Mouse (Mus musculus) kidney, adult 2 months (tissue): ENCODE measurements around the gene Dstyk.
A peak's percentile ranks its signal among the peaks of the same experiment; 100 is the strongest.

Source experiments
- CTCF ChIP-seq: fragments of 200-500 bp; conservative IDR thresholded peaks from 2 replicates; pipeline ENCODE4 v1.5.1; 2011; ENCODE audit warnings: low read depth, mild to moderate bottlenecking, control low read depth, low read length, moderate library complexity, mixed read lengths; ENCODE audit not compliant: insufficient read depth, insufficient read length
- POLR2A ChIP-seq: fragments of 200-500 bp; IDR thresholded peaks from one replicate; pipeline ENCODE4 v1.6.1; 2011; ENCODE audit warnings: low read depth, low read length, control low read depth

DNA sequence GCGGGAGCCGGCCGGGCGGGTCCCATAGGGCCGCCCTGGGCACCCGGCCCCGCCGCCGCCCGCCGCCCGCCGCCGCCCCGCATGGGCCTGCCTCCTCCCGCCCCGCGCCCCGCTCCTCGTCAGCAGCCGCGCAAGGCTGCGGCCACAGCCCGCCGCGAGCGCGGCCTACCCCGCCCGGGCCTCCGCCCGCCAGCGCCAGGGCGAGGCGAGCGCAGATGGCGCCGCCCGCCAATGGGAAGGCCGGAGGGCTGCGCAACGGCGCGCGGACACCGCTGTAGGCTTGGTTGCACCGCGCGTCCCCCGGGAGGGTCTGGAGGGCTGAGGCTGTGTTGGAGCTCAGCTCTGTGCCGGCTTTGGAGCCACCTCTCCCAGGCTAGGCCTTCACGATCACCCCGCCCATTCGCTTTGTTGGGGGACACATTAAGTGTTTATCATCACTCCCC lies 25.8 kb upstream of the Dstyk start:
- TF ChIP-seq POLR2A (peak; percentile 27), CTCF (no peak)
